Mouse (Mus musculus) cerebellum, adult 9-10 months (tissue): ENCODE results near the gene Cpne6.

ENCODE experiments used
- DNase-seq: peaks from one replicate; pipeline ENCODE4 v3.0.0; 2022

Gene Cpne6

GRCm38 (mm10) chr14:55510125-55510731 lies at the start of gene Cpne6:
TSS of gene Cpne6 (plus strand) at chr14:55510445.
- DNase-seq: no peak

- no peak for DNase-seq
These were observed 48.5 kb upstream of the Cpne6 start for GRCm38 (mm10) chr14:55461757-55462156.

- DNase-seq: no peak
These were observed 43.8 kb upstream of the Cpne6 start for GRCm38 (mm10) chr14:55466481-55466880.

GRCm38 (mm10) chr14:55467108-55467507 lies 43.1 kb upstream of the Cpne6 start:
- no peak for DNase-seq

- no peak for DNase-seq
These were observed 41.9 kb upstream of the Cpne6 start for GRCm38 (mm10) chr14:55468301-55468741.

- DNase-seq: no peak
These were observed 41.2 kb upstream of the Cpne6 start for GRCm38 (mm10) chr14:55469041-55469440.

- DNase-seq: no peak
These were observed 40.4 kb upstream of the Cpne6 start for GRCm38 (mm10) chr14:55469821-55470220.

GRCm38 (mm10) chr14:55470806-55471205 lies 39.4 kb upstream of the Cpne6 start:
- no peak for DNase-seq

GRCm38 (mm10) chr14:55475654-55476053 lies 34.6 kb upstream of the Cpne6 start:
- DNase-seq: no peak

GRCm38 (mm10) chr14:55477421-55477820 lies 32.8 kb upstream of the Cpne6 start:
- DNase-seq: no peak

- no peak for DNase-seq
These were observed 32.4 kb upstream of the Cpne6 start for GRCm38 (mm10) chr14:55477829-55478228.

- DNase-seq: peak; percentile 81
These were observed 31.3 kb upstream of the Cpne6 start, which contains the start of gene Dhrs4 for GRCm38 (mm10) chr14:55478651-55479599. TSS of gene Dhrs4 (plus strand) at chr14:55478758.

- DNase-seq: no peak
These were observed 30.6 kb upstream of the Cpne6 start for GRCm38 (mm10) chr14:55479629-55480028.

- DNase-seq: no peak
These were observed 25.7 kb upstream of the Cpne6 start for GRCm38 (mm10) chr14:55484430-55485085.

- no peak for DNase-seq
These were observed 23.4 kb upstream of the Cpne6 start for GRCm38 (mm10) chr14:55486836-55487235.

GRCm38 (mm10) chr14:55490361-55491201 lies 19.7 kb upstream of the Cpne6 start, which contains the start of gene Carmil3:
TSS of gene Carmil3 (plus strand) at chr14:55490651.
- DNase-seq: peak; percentile 90

- peak; percentile 81 for DNase-seq
These were observed 18.9 kb upstream of the Cpne6 start for GRCm38 (mm10) chr14:55491291-55491833.

- DNase-seq: peak; percentile 62
These were observed 18.1 kb upstream of the Cpne6 start for GRCm38 (mm10) chr14:55492103-55492502.

GRCm38 (mm10) chr14:55495509-55496240 lies 14.6 kb upstream of the Cpne6 start:
- peak; percentile 62 for DNase-seq

GRCm38 (mm10) chr14:55496761-55497448 lies 13.3 kb upstream of the Cpne6 start:
- DNase-seq: no peak

- DNase-seq: peak; percentile 89
These were observed 12.8 kb upstream of the Cpne6 start for GRCm38 (mm10) chr14:55497449-55497821.
